Mouse (Mus musculus): ENCODE measurements around the gene Dnaic2.

Gene Dnaic2

GRCm38 (mm10) chr11:114747564-114748138, 20.4 kb downstream of the Dnaic2 start:
- DNase-seq (ENCODE audit: low spot score) = no peak

GRCm38 (mm10) chr11:114764820-114765818, 37.9 kb downstream of the Dnaic2 start, which contains the start of gene Kif19a:
Gene Kif19a, plus strand, starts transcription at chr11:114765388.
- DNase-seq (ENCODE audit: low spot score) = no peak

GRCm38 (mm10) chr11:114769911-114770310, 42.7 kb downstream of the Dnaic2 start:
- DNase-seq (ENCODE audit: low spot score) = no peak

- no peak for DNase-seq (ENCODE audit: low spot score)
Observed at GRCm38 (mm10) chr11:114771896-114772295, 44.7 kb downstream of the Dnaic2 start.

- no peak for DNase-seq (ENCODE audit: low spot score)
Observed at GRCm38 (mm10) chr11:114780076-114780475, 52.9 kb downstream of the Dnaic2 start.

- DNase-seq (ENCODE audit: low spot score) = no peak
Observed at GRCm38 (mm10) chr11:114785892-114786291, 58.7 kb downstream of the Dnaic2 start.

- DNase-seq (ENCODE audit: low spot score) = no peak
Observed at GRCm38 (mm10) chr11:114786326-114786725, 59.1 kb downstream of the Dnaic2 start.

- DNase-seq (ENCODE audit: low spot score) = no peak
Observed at GRCm38 (mm10) chr11:114787611-114788010, 60.4 kb downstream of the Dnaic2 start.

GRCm38 (mm10) chr11:114789061-114789714, 62.0 kb downstream of the Dnaic2 start:
- DNase-seq (ENCODE audit: low spot score) = peak; percentile 58

GRCm38 (mm10) chr11:114789716-114790115, 62.5 kb downstream of the Dnaic2 start:
- no peak for DNase-seq (ENCODE audit: low spot score)

GRCm38 (mm10) chr11:114790171-114790570, 63.0 kb downstream of the Dnaic2 start:
- DNase-seq (ENCODE audit: low spot score) = no peak

GRCm38 (mm10) chr11:114790841-114791240, 63.6 kb downstream of the Dnaic2 start:
- no peak for DNase-seq (ENCODE audit: low spot score)

- DNase-seq (ENCODE audit: low spot score) = no peak
Observed at GRCm38 (mm10) chr11:114791351-114791889, 64.2 kb downstream of the Dnaic2 start.

GRCm38 (mm10) chr11:114791891-114792411, 64.7 kb downstream of the Dnaic2 start:
- no peak for DNase-seq (ENCODE audit: low spot score)

- no peak for DNase-seq (ENCODE audit: low spot score)
Observed at GRCm38 (mm10) chr11:114792931-114793494, 65.8 kb downstream of the Dnaic2 start.

- no peak for DNase-seq (ENCODE audit: low spot score)
Observed at GRCm38 (mm10) chr11:114793868-114794545, 66.8 kb downstream of the Dnaic2 start.

- no peak for DNase-seq (ENCODE audit: low spot score)
Observed at GRCm38 (mm10) chr11:114794691-114795090, 67.5 kb downstream of the Dnaic2 start.

- DNase-seq (ENCODE audit: low spot score) = no peak
Observed at GRCm38 (mm10) chr11:114795231-114795746, 68.1 kb downstream of the Dnaic2 start.

- DNase-seq (ENCODE audit: low spot score) = no peak
Observed at GRCm38 (mm10) chr11:114795848-114796322, 68.7 kb downstream of the Dnaic2 start, which contains the start of gene Btbd17. Gene Btbd17, minus strand, starts transcription at chr11:114795945.

- DNase-seq (ENCODE audit: low spot score) = no peak
Observed at GRCm38 (mm10) chr11:114797176-114797575, 70.0 kb downstream of the Dnaic2 start.

GRCm38 (mm10) chr11:114797981-114798380, 70.8 kb downstream of the Dnaic2 start:
- DNase-seq (ENCODE audit: low spot score) = no peak

Data from adipocyte (in vitro differentiated cells).